Mouse (Mus musculus) urinary bladder, postnatal 4 days (tissue): ENCODE measurements around the gene Napsa.
A peak's percentile ranks its signal among the peaks of the same experiment; 100 is the strongest.

Experiments used
- DNase-seq, 2 experiments: peaks; one replicate each; pipeline ENCODE4 v3.0.0; 2021 to 2022; ENCODE audit warnings: low spot score in 2 of 2

Napsa gene

DNA sequence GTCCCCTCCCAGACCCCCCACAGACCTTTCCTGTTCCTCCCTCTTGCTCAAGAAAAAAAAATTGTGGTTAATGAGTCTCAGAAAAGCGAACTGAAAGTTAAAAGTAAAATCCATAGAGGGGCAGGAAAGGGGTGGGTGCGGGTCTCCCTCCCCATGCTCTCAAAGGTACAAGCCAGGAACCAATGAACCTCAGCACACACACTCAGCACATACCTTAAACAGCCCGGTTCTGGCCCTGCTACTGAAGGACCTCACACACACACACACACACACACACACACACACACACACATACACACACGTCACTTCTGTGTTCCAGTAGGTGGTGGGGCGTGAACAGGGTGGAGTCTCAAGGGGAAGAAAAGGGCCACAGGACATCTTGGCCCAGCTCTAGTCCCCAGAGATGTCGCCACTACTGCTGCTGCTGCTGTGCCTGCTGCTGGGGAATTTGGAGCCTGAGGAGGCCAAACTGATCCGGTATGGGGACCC, at the start of gene Napsa:
Gene Napsa, plus strand, starts transcription at position 168 of the 489 bp plus-strand sequence.
- DNase-seq = peak in 1 of 2 experiments; percentile 39

DNA sequence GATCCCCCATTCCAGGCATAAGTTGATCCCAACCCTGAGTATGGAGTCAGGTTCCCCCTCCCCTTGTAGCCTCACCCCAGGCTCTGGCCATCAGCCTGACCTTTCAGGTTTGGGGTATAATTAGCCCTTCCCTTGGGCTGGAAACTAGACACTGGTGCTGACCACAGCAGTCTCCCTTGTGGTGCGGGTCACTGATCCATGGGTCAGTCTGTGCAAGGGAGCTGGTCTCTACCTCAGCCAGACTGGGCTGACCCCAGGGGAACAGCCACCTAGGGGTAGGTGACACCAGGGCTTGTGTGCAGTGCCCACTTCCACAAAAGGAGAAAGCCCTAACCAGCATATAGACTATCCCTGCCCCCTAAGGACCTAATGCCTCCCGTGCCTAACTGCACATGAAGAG, 49.1 kb upstream of the Napsa start:
- no peak for DNase-seq

DNA sequence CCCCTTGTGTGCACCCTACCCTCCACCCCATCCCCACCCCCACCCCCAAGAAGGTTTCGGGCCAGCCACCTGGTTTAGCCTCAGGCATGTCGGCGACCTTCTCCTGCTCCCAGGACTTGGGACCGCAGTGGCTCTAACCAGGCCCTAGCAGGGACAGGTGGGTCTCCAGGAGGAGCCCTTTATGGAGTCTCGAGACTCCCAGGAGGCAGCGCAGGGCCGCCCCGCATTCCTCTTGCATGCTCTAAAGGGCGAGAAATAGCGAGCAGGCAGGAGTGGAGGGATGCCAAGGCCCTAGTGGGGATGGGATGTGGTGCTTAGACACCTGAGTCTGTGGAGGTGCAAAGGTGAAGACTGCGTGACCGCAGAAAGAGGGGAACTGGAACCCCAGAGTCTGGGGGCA, 47.7 kb upstream of the Napsa start, which contains the start of gene Mybpc2:
Gene Mybpc2, minus strand, starts transcription at position 155 of the 400 bp plus-strand sequence.
- DNase-seq = no peak

DNA sequence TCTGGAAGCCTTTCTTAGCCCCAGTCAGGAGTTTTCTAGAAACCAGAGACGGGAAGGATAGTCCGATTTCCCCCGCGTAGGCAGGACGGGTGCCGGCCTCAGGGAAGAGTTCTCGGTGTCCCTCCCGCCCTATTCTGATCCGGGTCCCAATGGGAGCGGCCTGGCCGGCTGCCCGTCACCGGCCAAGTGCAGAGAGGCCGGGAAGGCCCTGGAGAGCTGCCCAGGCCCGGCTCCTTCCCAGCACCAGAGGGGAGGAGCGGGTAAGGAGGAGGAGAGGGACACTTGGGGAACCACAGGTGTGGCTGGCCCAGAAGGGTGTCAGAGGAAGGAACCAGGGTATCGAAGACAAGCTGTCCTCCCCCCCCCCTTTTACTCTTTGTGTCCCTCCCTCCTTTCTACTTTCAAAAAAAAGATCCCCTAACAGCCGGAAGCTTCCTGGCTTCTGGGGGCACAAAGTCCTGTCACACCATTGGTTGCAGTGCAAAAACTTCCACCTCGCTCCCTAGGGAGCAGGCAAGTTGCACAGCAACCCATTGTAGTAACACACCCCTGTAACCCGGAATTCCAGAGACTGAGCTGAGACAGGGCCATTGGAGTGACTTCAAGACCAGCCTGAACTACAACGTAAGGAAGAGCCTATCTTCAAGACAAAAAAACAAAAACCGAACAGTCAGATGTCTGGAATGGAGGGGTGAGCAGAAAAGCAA, 46.9 kb upstream of the Napsa start:
- peak; percentile 78 to 81 for DNase-seq

DNA sequence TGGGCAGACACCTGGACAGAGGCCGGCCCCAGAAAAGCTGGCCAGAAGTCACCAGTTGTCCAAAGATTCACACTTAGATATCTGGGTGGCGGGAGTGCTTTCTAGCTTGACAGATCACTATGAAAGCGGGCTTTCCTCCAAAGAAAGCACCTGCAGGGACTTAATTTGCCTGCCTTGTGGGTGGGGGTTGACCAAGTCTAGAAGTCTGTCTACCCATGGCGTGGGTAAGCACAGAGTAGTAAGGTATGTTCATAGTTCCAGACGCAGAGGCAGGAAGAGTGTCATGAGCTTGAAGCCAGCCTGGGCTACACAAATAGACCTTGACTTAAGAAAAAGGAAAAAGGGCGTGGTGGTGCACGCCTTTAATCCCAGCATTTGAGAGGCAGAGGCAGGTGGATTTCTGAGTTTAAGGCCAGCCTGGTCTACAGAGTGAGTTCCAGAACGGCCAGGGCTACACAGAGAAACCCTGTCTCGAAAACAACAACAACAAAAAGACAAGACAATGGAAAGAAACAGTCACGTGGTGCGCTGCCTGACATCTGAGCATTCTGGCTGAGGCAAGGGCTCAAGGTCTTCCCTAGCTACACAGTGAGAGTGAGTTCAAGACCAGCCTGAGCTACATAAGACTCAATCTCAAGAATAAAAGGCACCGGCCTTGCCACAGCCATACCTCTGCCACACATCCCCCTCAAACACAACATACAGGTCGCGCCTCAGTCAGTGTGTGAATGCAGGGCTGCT, 45.6 kb upstream of the Napsa start:
- DNase-seq = no peak

DNA sequence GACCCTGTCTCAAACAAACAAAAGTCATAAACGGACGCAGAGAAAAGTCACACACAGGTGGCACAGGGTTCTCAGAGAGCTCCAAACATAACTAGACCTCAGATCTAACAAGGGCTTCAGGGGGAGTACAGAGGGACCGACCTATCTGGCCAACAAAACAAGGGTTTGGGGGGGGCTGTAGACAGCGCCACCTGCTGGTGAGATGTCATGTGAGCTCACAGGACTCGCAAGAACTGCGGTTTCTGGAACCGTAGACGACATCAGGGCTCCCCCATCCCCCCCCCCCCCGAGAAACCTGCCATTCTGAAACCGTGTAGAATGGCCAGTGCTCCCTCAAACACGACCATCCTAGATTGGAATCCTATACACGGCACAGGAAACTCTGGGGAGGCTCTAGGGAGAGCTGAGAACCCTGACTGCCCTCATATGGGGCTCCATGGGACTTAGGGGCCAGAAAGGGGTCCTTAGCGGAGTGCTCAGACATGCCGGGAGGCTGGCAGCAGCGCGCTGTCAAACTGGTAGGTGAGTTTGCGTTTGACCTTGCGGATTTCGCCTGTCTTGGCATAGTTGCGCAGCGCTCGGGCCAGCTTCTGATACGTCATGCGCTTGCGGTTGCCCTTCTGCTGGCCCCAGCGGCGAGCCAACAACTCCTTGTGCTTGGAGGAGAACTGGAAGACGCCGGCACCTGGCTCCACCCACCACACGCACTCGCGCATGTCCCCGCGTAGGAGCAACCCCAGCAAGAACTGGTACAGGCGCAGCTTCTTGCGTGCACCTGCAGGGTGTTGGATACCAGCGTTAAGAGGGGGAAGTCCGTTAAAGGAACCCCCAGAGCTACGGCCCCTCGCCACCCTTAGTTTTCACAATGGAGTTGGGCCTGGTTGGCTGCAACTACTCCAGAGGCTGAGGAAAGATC, 44.4 kb upstream of the Napsa start:
- DNase-seq = peak in 1 of 2 experiments; percentile 50

DNA sequence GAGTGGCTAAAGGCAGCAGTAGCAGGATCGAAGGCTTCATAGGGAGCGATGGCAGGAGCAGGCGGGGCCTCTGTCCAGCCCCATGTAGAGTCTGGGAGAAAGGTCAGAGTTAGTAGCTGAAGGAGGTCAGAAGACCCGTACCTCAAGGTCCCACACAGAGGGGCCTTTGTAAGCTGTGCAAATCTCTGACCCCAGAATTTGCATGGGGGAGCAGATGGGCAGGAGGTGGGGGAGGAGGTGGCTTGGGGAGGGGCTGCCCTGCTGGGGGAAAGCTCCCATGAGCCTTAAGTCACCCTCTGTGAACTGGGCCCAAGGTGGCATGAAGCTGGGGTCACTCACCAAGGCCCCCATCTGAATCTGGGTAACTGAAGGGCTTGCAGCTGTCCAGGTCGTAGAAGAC, 42.7 kb upstream of the Napsa start:
- no peak for DNase-seq

DNA sequence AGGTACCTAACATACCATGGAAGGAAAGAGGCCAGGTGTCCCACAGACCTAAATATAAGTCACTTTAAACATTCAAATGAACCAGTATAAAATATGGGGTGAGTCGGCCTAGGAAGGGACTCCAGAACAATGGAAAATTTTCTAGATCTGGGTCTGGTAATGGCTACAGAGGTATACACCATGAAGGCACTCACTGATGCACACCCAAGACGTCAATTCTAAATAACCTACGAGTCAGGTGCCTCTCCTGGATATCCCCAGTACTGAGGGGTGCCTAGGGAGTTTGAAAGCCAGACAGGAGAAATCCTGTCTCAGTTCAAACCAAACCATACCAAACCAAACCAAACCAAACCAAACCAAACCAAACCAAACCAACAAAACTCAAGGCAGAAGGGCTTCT, 41.7 kb upstream of the Napsa start:
- no peak for DNase-seq

DNA sequence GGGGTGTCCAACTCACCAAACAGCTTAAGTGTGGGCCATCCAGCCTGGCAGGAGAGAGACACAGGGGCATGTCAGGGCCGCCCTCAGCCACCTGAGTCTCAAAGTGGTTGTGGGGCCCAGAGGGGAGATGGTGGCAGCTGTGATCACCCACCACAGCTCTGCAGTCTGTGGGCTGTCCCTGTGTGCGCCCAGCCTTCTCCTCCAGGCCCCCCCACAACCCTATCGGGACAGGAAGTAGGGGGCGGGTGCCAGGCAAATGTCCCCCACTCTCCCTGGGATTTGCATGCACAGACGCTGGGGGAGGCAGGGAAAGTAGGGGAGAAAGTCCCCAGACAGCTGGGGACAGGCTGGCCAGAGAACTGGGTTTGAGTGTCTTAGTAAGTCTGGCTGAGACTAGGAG, 41.0 kb upstream of the Napsa start:
- DNase-seq = no peak

DNA sequence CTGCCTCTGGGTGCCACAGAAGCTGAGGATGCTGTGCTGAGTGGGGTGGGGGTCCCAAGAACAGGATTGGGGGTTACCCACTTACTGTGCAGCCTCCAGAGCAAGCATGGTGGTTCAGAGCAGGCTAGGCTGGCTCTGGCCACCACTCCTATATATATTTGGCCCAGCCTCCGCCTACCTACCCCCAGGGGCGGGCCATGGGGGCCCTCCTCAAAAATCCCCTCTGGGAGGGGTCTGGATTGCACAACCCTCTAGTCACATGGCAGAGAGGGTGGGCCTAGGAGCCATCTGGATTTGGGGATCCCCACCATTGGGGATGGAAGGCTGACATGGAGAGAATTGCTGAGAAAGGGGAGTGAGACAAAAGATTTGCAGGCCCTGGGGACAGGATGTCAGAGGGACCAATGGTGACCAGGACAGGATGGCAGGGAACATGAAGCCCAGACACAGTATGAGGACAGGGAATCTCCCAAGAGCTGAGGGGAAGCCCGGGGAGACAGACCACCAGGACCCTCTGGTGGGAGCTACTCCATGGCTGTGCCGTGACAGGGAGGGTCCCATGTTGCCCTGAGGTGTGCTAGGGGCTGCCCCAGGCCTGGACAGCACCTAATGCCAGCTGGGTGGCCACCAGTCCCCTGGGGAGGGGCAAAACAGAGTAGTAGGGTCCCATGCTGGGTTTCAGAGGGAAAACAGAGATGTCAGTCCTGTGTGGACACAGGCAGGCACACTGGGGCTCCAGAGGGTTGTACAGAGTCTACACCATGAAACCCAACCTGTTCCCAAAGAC, 40.0 kb upstream of the Napsa start, which contains the start of gene Spib:
Gene Spib, minus strand, starts transcription at position 126 of the 787 bp plus-strand sequence.
- no peak for DNase-seq

DNA sequence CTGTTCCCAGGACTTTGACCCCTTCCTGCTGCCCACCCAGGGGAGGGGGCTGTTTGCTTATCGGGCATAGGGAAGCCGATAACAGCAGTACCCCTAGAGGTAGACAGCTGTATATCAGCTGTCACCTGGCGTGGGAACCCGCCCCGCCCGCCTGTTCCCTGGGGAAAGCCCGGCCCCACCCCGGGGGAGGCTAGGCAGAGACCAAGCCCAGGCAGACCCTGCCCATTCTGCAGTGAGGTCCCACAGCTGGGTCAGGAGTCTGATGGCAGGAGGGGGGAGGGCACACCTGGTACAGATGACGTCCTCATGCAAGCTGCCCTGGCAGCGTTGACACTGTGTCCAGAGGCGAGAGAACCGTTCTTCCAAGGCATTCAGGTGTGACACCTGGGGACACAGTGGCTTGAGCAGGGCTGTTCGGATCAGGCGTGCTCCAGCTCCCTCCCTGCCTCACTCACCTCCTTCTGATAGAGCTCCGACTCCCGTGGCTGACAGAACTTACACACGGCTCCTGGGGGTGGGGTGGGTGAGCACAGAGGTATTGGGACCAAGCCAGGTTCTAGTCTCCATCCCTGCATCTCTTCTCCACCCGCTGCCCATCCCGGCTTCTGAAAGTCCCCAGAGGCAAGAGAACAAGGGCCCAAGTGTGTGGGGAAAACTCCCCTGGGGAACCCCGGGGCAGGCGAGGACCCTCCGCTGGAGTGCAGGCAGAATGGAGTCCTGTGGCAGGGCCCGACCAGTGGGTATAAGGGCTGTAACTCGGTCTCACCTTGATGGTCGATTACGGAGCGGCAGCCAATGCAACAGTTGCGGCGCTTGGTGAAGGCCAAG, 39.0 kb upstream of the Napsa start:
- DNase-seq = no peak

DNA sequence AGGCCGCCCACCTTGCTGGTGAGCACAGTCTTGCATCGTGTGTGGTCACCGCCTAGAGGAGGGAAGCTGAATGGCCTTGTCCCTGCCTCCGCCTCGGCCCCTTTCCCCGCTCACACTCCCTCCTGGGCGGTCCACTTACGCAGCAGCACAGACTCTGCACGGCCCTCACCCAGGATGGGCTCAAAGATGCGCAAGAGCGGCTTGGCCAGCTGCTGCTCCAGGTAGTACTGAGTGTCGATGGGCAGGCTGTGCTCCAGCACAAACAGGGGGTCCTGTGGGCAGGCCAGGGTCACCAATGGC, 38.5 kb upstream of the Napsa start:
- DNase-seq = no peak

DNA sequence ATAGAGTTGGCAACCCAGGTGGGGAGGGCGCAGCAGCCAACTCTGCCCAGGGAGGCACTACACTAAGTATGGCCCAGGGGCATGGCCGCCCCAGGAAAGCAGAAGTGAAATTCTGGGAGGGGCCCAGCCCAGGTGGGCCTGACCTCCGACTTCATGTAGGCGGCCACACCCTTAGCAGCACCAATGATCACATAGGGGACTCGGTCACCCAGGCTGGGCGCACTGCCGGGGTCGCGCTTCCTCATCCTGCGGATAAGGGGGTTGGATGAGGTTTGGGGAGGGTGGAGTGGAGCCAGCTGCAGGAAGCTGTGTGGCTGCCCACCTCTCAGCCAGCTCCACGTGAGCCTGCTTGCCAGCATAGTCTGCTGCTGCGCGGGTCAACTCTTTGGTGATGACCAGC, 37.9 kb upstream of the Napsa start:
- DNase-seq = no peak

DNA sequence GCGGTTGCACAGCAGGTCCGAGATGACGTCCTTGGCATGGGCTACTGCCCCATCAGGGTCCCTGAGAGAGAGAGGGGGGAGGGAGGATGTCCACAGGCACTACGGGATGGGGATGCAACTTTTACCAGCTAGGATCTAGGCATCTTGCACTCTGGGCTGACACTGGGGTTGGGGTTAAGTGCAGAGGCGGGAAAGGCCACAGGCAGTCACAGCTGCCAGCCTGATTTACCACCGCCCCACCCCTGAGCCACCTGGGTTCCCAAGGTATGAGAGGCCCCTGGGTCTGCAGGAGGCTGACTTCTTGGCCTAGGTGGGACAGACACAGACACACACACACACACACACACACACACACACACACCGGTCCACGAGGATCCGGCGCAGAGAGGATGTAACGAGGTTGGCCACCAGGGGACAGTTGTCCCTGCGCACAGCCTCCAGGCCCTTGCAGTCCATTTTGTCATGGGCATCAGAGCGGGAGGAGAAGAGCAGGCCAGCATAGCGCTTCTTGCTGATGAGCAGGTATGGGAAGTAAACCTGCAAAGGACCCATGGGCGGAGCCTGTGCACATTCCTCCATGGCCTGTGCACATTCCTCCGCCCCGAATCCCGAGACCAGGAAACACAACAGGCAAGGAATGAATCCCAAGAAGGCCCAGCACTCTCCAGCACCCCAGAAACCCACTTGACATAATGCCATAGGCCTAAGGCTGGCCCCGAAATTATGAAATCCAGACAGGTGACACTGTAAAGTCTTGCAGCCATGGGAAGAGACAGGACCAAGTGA, 37.3 kb upstream of the Napsa start:
- DNase-seq = no peak

DNA sequence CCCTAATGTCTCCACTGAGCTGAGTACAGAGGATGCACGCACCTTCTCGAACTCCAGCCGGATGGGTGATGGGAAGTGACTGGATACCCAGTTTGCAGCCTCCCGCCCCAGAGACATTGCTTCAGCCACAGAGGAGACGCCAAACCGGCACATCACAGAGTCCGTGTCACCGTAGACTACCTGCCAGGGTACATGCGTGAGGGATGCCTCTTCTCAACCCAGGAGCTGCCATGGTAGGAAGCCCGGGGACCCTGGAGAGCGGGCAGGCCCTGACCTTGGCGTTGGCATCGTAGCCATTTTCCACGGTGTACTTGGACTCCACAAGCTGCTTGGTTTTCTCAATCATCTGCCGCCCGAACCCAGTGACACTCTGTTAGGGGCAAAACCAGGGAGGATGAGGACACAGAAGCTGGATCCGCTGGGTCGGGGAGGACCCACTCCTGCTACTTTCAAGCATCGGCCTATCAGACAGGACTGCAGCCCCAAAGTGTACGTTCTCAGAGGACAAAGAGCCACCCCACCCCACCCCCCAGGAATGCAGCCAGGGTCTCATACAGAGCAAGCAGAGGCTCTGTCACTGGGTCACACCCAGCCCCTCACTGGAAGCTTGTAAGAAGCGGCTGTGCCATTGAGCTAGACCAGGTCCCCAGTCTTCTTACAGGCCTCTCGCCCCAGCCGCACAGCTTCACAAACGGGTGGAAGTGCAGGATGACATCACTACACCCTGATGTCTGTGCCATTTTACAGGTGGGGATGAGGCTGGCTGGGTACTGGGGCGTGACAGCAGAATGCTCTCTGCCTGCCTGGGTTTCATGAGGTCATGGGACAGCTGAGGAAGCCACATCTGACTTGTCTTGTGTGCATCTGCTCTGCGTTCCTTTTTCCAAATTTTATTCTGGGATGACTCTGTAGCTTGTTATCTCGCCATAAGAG, 36.3 kb upstream of the Napsa start:
- DNase-seq = peak in 1 of 2 experiments; percentile 56

DNA sequence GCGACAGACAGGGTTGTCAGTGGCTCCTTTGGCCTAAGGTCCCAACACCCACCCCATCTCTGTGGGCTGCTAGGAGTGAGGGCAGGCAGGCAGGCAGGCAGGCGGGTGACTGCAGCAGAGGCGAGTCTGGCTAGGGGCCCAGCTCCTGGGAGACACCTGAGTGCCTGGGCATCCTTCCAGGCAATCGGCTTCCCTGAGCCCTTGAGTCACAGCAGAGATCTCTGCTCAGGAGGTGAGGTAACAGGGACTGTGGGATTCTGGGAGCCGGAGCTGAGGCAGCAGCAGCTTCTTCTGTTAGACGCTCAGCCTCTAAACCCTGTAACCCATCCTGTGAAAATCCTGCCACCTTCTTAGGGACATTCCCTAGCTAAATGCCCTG, 35.6 kb upstream of the Napsa start:
- DNase-seq = peak in 1 of 2 experiments; percentile 64

DNA sequence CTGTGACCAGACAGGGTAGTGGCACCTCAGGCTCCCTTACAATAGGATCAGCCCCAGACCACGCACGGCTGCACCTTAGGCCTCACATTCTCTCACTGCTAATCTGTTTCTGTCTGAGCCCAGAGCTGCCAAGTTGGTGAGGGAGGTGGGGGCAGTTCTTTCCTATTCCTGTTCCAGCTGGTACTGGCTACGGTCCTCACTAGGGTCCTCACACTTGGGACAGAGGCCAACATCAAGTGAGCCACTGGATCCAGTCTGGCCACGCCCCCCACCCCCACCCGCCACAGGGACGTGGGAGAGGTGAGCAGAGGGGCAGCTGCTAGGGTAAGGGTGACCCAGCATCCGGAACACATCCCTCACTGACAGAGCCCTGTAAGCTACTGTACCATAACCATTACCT, 35.2 kb upstream of the Napsa start:
- DNase-seq = no peak

DNA sequence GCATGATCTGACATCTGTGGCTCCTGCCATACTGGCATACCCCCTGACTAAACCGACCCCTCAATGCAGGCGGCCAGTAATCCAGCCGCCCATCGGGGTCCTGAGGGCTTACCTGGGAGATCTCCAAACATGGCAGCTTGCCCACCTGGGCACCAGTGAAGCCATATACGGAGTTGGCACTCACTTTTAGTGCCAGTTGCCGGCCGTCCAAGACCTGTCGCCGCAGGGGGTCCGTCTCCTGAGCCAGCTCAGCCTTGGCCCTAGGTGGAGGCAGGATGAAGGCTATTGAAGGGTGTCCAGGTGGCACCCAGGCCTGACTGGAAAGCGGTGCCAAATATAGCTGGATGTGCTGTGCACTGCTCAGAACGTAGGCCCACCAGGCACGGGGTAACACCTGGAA, 34.7 kb upstream of the Napsa start:
- DNase-seq = peak in 1 of 2 experiments; percentile 61
